Mouse (Mus musculus) R1 (cell line): ENCODE measurements around the gene Pola2.

Experiments
- DNase-seq: peaks from one replicate; pipeline ENCODE4 v3.0.0-alpha.2; 2018; ENCODE audit warnings: low read depth, low spot score

Gene Pola2

GRCm38 (mm10) chr19:5937836-5938406 lies 26.1 kb downstream of the Pola2 start:
- DNase-seq, result peak; percentile 68

- peak; percentile 54 for DNase-seq
Observed at GRCm38 (mm10) chr19:5937095-5937835, 26.7 kb downstream of the Pola2 start.

GRCm38 (mm10) chr19:5935691-5936090 lies 28.3 kb downstream of the Pola2 start:
- no peak for DNase-seq

- DNase-seq, result no peak
Observed at GRCm38 (mm10) chr19:5935266-5935665, 28.7 kb downstream of the Pola2 start.

- no peak for DNase-seq
Observed at GRCm38 (mm10) chr19:5929634-5930596, 34.1 kb downstream of the Pola2 start.

GRCm38 (mm10) chr19:5928546-5928945 lies 35.5 kb downstream of the Pola2 start:
- DNase-seq, result no peak

- DNase-seq, result no peak
Observed at GRCm38 (mm10) chr19:5928104-5928503, 35.9 kb downstream of the Pola2 start.

GRCm38 (mm10) chr19:5927532-5927931 lies 36.5 kb downstream of the Pola2 start:
- no peak for DNase-seq

GRCm38 (mm10) chr19:5927026-5927425 lies 37.0 kb downstream of the Pola2 start:
- DNase-seq, result no peak

GRCm38 (mm10) chr19:5925311-5925855 lies 38.6 kb downstream of the Pola2 start:
- DNase-seq, result no peak

- DNase-seq, result peak; percentile 97
Observed at GRCm38 (mm10) chr19:5924713-5925093, 39.3 kb downstream of the Pola2 start, which contains the start of gene Cdc42ep2. Gene Cdc42ep2, minus strand, starts transcription at chr19:5924816.

- peak; percentile 91 for DNase-seq
Observed at GRCm38 (mm10) chr19:5923990-5924712, 39.9 kb downstream of the Pola2 start.

- DNase-seq, result no peak
Observed at GRCm38 (mm10) chr19:5922963-5923362, 41.0 kb downstream of the Pola2 start.

- DNase-seq, result no peak
Observed at GRCm38 (mm10) chr19:5922119-5922942, 41.7 kb downstream of the Pola2 start.

GRCm38 (mm10) chr19:5921715-5922114 lies 42.3 kb downstream of the Pola2 start:
- DNase-seq, result peak; percentile 56

GRCm38 (mm10) chr19:5913007-5913719 lies 50.8 kb downstream of the Pola2 start, which contains the start of gene Dpf2:
Gene Dpf2, minus strand, starts transcription at chr19:5913010.
- DNase-seq, result no peak

- DNase-seq, result peak; percentile 99
Observed at GRCm38 (mm10) chr19:5912103-5913006, 51.6 kb downstream of the Pola2 start.

GRCm38 (mm10) chr19:5911430-5912102 lies 52.4 kb downstream of the Pola2 start:
- no peak for DNase-seq
